Mouse (Mus musculus) cerebellum, adult 2 months (tissue): ENCODE data around the gene Nuak1.

Experiments used
- CTCF ChIP-seq: fragments of 200-500 bp; IDR thresholded peaks from 2 replicates; pipeline ENCODE4 v1.5.1; 2011; ENCODE audit warnings: low read depth, mild to moderate bottlenecking, control low read depth, low read length, moderate library complexity, borderline replicate concordance; ENCODE audit not compliant: insufficient read depth
- POLR2A ChIP-seq: fragments of 200-500 bp; IDR thresholded peaks from 2 replicates; pipeline ENCODE4 v1.6.1; 2011; ENCODE audit warnings: low read length, control low read depth, borderline replicate concordance; ENCODE audit not compliant: insufficient read depth

DNA sequence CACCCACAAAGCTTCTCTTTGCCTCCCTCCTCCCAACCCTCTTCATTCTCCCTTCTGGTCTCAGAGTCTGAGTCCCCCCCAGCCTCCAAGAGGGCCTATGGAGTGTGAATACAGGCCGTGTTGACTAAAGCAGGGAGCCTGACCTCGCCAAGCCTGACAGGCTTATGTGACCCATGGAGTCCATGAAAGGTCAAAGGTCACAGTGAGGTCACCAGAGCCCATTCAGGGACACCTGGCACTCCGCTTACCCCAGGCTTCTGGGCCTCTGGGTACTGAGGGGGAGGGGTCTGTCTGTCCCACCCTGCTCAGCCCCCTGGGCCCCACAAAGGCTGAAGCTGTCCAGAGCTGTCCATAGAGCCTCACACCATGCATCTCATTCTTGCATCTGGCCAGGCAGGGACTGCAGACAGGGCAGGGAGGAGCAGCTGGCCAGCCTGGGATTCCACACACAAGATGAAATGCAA lies 37.2 kb upstream of the Nuak1 start:
- TF ChIP-seq CTCF (no peak), POLR2A (no peak)
